23 mouse cellular contexts compared by ENCODE assay signal in genomic region chr9:47987266-47987665, GRCm38 (mm10).
A peak's percentile ranks its signal among the peaks of the same experiment; 100 is the strongest.
DNase-seq lines count a peak whose midpoint lies in the region; ATAC-seq and TF ChIP-seq lines count a peak whose summit lies in the region.
"Had no signal": no experiment of that assay in that cellular context is flagged by ENCODE, and none has a peak within 500 bp of the region (broad histone marks: within the 10 kb centered on the region; RNA-seq: fewer than 3 reads in every experiment).

No protein-coding gene starts in this region.

- TF ChIP-seq CTCF in hindbrain, postnatal 0 days (IDR thresholded peaks at IDR 0.05; ENCODE audit: low read depth) = no peak

- DNase-seq in cerebellum, postnatal 10 days = peak; percentile 53 to 69
- no peak for DNase-seq in cerebellum, adult 8-10 months
- peak; percentile 82 for DNase-seq in heart, adult 11 months
- no peak for DNase-seq in heart, postnatal 36 days
- DNase-seq in hindbrain, postnatal 0 days (ENCODE audit: low spot score) = peak; percentile 19
- no peak for DNase-seq in hindbrain, embryonic 11.5 days (ENCODE audit: low spot score)
- DNase-seq: adrenal gland, adult 8-10 months; adrenal gland, postnatal 14 days; adrenal gland, postnatal 36 days; B cell, adult 2 months; cerebellum, adult 11-12 months; cerebellum, adult 9-10 months; cerebellum, postnatal 25 days; forebrain, postnatal 0 days had no signal

- no peaks in the 10 kb centered on the region for H3K9me3 ChIP-seq in hindbrain, postnatal 0 days (ENCODE audit: low read length)
- no peaks in the 10 kb centered on the region for H3K9me3 ChIP-seq in hindbrain, embryonic 11.5 days (ENCODE audit: control insufficient read depth, low read length)
- H3K9me3 ChIP-seq: embryonic facial prominence, embryonic 10.5 days; embryonic facial prominence, embryonic 12.5 days; forebrain, embryonic 13.5 days; forebrain, embryonic 15.5 days had no signal

- intact Hi-C loops in heart, postnatal 36 days (cut with DNase I) = no loop called here

- no peak overlapping the region for H3K4me3 ChIP-seq in hindbrain, postnatal 0 days (ENCODE audit: low read length)
- H3K4me3 ChIP-seq in hindbrain, embryonic 11.5 days (ENCODE audit: low read depth, low read length) = no peak overlapping the region
- H3K4me3 ChIP-seq: embryonic facial prominence, embryonic 10.5 days; embryonic facial prominence, embryonic 12.5 days; forebrain, embryonic 13.5 days; forebrain, embryonic 15.5 days had no signal

- no peak overlapping the region for H3K27ac ChIP-seq in hindbrain, postnatal 0 days
- H3K27ac ChIP-seq in hindbrain, embryonic 11.5 days (ENCODE audit: low read depth, low read length) = no peak overlapping the region
- H3K27ac ChIP-seq: embryonic facial prominence, embryonic 10.5 days; embryonic facial prominence, embryonic 12.5 days; forebrain, embryonic 15.5 days had no signal

- H3K4me1 ChIP-seq in hindbrain, postnatal 0 days (ENCODE audit: insufficient read depth, low read length) = no peaks in the 10 kb centered on the region
- no peaks in the 10 kb centered on the region for H3K4me1 ChIP-seq in hindbrain, embryonic 11.5 days (replicated peaks; ENCODE audit: control insufficient read depth, insufficient read depth, low read length)
- H3K4me1 ChIP-seq: embryonic facial prominence, embryonic 10.5 days; embryonic facial prominence, embryonic 12.5 days had no signal

- 67% methylated on average over 4 of the region's 4 CpGs for WGBS in hindbrain, postnatal 0 days
- WGBS in hindbrain, embryonic 11.5 days = 95% methylated on average over 4 of the region's 4 CpGs

- H3K4me2 ChIP-seq in hindbrain, postnatal 0 days (ENCODE audit: low read depth, low read length) = no peak overlapping the region
- no peak overlapping the region for H3K4me2 ChIP-seq in hindbrain, embryonic 11.5 days (replicated peaks; ENCODE audit: low read depth, low read length)
- H3K4me2 ChIP-seq: embryonic facial prominence, embryonic 12.5 days; forebrain, embryonic 13.5 days; forebrain, embryonic 15.5 days had no signal

- H3K36me3 ChIP-seq in hindbrain, postnatal 0 days (ENCODE audit: insufficient read depth, low read length) = no peaks in the 10 kb centered on the region
- no peaks in the 10 kb centered on the region for H3K36me3 ChIP-seq in hindbrain, embryonic 11.5 days (ENCODE audit: control insufficient read depth, insufficient read depth, low read length)
- H3K36me3 ChIP-seq: embryonic facial prominence, embryonic 10.5 days; embryonic facial prominence, embryonic 12.5 days; forebrain, embryonic 15.5 days; G1E had no signal

- no peaks in the 10 kb centered on the region for H3K27me3 ChIP-seq in hindbrain, postnatal 0 days (ENCODE audit: insufficient read depth, low read length)
- no peaks in the 10 kb centered on the region for H3K27me3 ChIP-seq in hindbrain, embryonic 11.5 days (ENCODE audit: control insufficient read depth, insufficient read depth, low read length)
- H3K27me3 ChIP-seq: CH12.LX; embryonic facial prominence, embryonic 12.5 days; forebrain, embryonic 13.5 days; forebrain, embryonic 15.5 days; Patski had no signal

- ATAC-seq in hindbrain, postnatal 0 days = no peak
- ATAC-seq in hindbrain, embryonic 11.5 days (ENCODE audit: low FRiP score) = no peak
- ATAC-seq: activated CD4-positive, CD25-positive, alpha-beta regulatory T cell, adult 4 months; CD4-positive, CD25-positive, alpha-beta regulatory T cell, adult 4 months; forebrain, embryonic 13.5 days; forebrain, embryonic 15.5 days; forebrain, postnatal 0 days; Patski had no signal

- no peak overlapping the region for H3K9ac ChIP-seq in hindbrain, postnatal 0 days (replicated peaks; ENCODE audit: low read length)
- H3K9ac ChIP-seq in hindbrain, embryonic 11.5 days (ENCODE audit: low read depth, low read length) = no peak overlapping the region
- H3K9ac ChIP-seq: embryonic facial prominence, embryonic 12.5 days; forebrain, embryonic 13.5 days; forebrain, embryonic 15.5 days; forebrain, postnatal 0 days had no signal

Comparison
In these comparisons a context has a peak if more than half of its experiments do, and no peak if none do; other contexts are left out.
1. DNase-seq: peak in cerebellum, postnatal 10 days (2 of 2), heart, adult 11 months (single experiment) and hindbrain, postnatal 0 days (single experiment); none in cerebellum, adult 8-10 months (single experiment), heart, postnatal 36 days (0 of 2) and hindbrain, embryonic 11.5 days (single experiment).